Mouse (Mus musculus) heart, embryonic 13.5 days (tissue): Measurements from ENCODE around the gene Selenom. TPM values are rescaled to one million over a fixed set of nuclear protein-coding genes. Genes with fewer than 3 reads are reported as not detected.

Source experiments
- ATAC-seq: fragments of 200-750 bp; cut with Nextera tagmentation; 2 replicates; pipeline ENCODE4 v1.8.0; 2017; ENCODE audit warnings: moderate TSS enrichment; ENCODE audit not compliant: insufficient number of reproducible peaks, low FRiP score, low TSS enrichment; ENCODE audit errors: extremely low read depth
- H3K27ac ChIP-seq: fragments of 300-500 bp; sonication (generic); replicated peaks from 2 replicates; pipeline ENCODE4 v1.5.1; 2015; ENCODE audit warnings: moderate library complexity, mild to moderate bottlenecking, inconsistent platforms
- H3K27me3 ChIP-seq: fragments of 300-500 bp; sonication (generic); replicated peaks from 2 replicates; pipeline ENCODE4 v1.6.1; 2015; ENCODE audit warnings: mild to moderate bottlenecking, inconsistent platforms
- H3K36me3 ChIP-seq: fragments of 300-500 bp; sonication (generic); 2 replicates; pipeline ENCODE4 v1.6.1; 2015; ENCODE audit warnings: mild to moderate bottlenecking, inconsistent platforms
- H3K4me1 ChIP-seq: fragments of 300-500 bp; sonication (generic); 2 replicates; pipeline ENCODE4 v1.6.1; 2015; ENCODE audit warnings: inconsistent platforms
- H3K4me2 ChIP-seq: fragments of 300-500 bp; sonication (generic); 2 replicates; pipeline ENCODE4 v1.6.1; 2015; ENCODE audit warnings: inconsistent platforms, mild to moderate bottlenecking, moderate library complexity
- H3K4me3 ChIP-seq: fragments of 300-500 bp; sonication (generic); 2 replicates; pipeline ENCODE4 v1.5.1; 2015; ENCODE audit warnings: moderate library complexity, mild to moderate bottlenecking, inconsistent platforms
- H3K9ac ChIP-seq: fragments of 300-500 bp; sonication (generic); 2 replicates; pipeline ENCODE4 v1.6.1; 2015; ENCODE audit warnings: inconsistent platforms, mild to moderate bottlenecking, moderate library complexity
- H3K9me3 ChIP-seq: fragments of 300-500 bp; sonication (generic); 2 replicates; pipeline ENCODE4 v1.6.1; 2016; ENCODE audit warnings: inconsistent platforms
- WGBS: fragments of 180-500 bp; shearing (Covaris S2); methylation state at CpG from one replicate; pipeline ENCODE4 v1.1.7; 2015; ENCODE audit warnings: mixed read lengths; 5-methylcytosine and 5-hydroxymethylcytosine counted together
- polyA plus RNA-seq: library from polyadenylated mRNA; unstranded; fragments of >200 nt; fragmentation: Nextera tagmentation; extraction: Ambion mirVana; gene quantifications from 2 replicates; pipeline ENCODE4 v1.2.1, GENCODE M21; 2015

Selenom gene
- polyA plus RNA-seq, 1 experiment from 2014 or later, result 128 TPM

DNA sequence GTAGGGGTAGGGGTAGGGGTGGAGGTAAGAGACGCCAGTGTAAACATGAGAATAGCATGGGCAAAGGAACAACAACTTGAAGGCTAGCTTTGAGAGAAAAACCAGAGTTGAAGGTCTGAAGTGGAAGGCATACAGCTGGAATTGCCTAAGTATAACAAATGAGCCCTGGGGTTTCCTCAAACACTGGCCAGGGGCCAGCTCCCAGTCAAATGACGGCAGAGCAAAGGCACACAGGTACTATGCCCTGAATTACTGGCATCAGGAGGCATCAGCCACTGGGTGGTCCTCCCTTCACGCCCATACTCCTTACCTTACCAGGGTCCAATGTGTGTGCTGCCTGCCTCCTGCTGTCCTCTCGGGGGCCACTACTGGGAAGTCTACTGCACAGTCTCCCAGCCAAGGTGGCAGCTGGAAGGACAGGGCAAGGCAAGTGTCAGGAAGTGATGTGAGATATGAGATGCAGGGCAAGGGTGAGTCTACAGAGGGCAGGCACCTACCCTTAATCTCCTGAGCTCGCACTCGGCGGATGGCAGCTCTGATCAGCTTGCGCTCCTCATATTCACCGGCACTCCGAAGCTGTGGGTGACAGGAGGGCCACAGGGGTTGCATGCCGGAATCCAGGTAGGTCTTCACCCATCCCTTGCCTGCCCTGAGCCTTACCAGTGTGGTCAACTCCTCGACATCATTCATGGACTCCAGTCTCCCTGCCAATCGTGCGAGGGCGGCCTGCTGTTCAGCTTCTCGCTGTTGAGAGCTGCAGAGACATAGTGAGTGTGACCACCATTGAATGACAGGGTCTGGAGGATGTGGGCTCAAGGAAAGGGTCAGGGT is 17.8 kb downstream of the Selenom start:
- Histone ChIP-seq H3K4me1 (peaks cover 36% of the 10 kb centered on the region), H3K27me3 (no peaks in the 10 kb centered on the region), H3K36me3 (peaks cover 87% of the 10 kb centered on the region), H3K4me2 (no peak overlapping the region), H3K4me3 (no peak overlapping the region), H3K27ac (no peak overlapping the region), H3K9me3 (no peaks in the 10 kb centered on the region), H3K9ac (no peak overlapping the region; the same call in 1 of the 2 replicates)
- ATAC-seq, result no peak
- 82% methylated on average over 16 of the region's 16 CpGs for WGBS

DNA sequence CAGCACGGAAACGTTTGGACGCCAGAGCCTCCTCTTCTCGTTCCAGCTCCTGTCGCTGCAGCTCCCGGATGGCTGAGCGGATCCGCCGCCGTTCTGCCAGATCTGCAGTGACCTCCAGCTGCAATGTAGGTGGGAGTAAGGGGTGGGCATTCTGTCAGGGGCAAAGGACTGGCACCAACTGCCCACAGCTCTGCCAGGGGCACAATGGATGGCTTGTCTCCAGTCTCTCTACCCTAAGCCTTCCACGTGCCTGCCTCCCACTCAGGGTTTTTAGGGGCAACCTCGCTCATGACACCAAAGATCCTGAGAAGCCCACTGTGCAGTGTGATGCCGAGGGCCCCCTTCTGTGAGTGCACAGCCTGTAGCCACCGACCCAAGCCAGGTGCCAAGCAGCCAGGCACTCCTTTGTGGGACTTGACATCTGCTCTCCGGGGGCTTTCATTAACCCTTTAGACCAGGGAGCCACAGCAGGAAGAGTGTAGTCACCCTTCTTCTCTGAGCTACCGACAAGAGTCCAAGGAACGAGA is 19.0 kb downstream of the Selenom start:
- H3K4me1 ChIP-seq, result peaks cover 36% of the 10 kb centered on the region
- H3K27me3 ChIP-seq, result no peaks in the 10 kb centered on the region
- peaks cover 78% of the 10 kb centered on the region for H3K36me3 ChIP-seq
- H3K4me3 ChIP-seq, result no peak overlapping the region
- H3K27ac ChIP-seq, result no peak overlapping the region
- no peak for ATAC-seq
- no peaks in the 10 kb centered on the region for H3K9me3 ChIP-seq
- 90% methylated on average over 17 of the region's 17 CpGs for WGBS
- H3K9ac ChIP-seq, result 0 out of 2 replicates have a peak overlapping the region, but pooled peaks have one; percentile 44
- H3K4me2 ChIP-seq, result no peak overlapping the region

DNA sequence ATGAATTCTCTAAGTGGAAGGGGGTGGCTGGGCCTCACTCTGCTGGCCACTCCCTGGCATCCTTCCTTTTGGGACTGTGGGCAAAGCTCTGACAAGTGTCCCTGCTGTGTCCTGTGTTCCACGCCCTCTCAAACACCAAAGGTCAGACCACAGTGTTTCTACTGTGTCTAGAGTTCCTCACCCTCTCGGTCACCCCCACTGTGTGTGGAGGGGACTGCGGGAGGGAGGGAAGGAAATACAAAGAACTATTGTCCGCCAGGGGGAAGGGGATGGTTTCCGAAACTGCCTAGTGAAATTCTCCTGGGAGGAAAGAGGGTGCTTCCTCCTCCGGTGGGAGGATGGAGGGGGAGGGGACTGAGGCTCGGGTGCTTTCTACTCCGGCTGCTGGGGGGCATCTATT is 20.5 kb downstream of the Selenom start:
- Histone ChIP-seq H3K27me3 (no peaks in the 10 kb centered on the region), H3K9ac (peak overlapping the region; percentile 87; the same call in 1 of the 2 replicates), H3K36me3 (peaks cover 63% of the 10 kb centered on the region)

DNA sequence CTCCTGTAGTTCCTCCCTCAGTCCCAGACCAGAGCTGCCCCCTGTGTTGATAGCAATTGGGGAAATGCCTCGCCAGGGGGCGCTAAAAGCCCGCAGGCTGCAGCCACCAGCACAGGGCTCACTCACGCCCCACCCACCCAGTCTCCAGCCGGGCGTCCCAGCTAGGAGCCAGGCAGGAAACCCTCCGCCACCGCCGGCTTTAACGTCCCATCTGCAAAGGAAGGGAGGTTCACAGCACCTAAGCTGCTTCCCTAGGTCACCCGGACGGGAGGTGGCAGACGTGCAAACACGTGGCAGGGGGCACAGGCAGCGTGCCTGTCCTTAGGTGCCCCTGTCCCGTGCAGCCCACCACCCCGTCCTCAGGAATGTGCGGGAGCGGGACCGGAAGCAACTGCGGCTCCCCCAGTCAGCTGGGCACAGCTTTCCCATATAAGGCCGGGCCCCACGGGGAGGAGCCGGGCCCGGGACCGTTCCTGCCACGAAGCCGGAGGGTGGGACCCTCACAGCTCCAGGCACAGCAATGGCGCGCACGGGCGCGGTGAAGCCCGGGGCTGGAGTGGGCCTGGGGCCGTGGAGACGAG is 21.0 kb downstream of the Selenom start:
- H3K9ac ChIP-seq, result peak overlapping the region; percentile 87
- peak overlapping the region; percentile 85 for H3K4me2 ChIP-seq
- H3K27ac ChIP-seq, result peak overlapping the region; percentile 97
- under 1% methylated on average over 36 of the region's 36 CpGs for WGBS
- ATAC-seq, result peak; percentile 75
- no peaks in the 10 kb centered on the region for H3K27me3 ChIP-seq
- H3K9me3 ChIP-seq, result no peaks in the 10 kb centered on the region
- H3K4me1 ChIP-seq, result peaks cover 41% of the 10 kb centered on the region
- peak overlapping the region; percentile 74 for H3K4me3 ChIP-seq
- peaks cover 57% of the 10 kb centered on the region for H3K36me3 ChIP-seq

More for the DNA sequence above, 20.5 kb downstream of the Selenom start:
- Histone ChIP-seq H3K9me3 (no peaks in the 10 kb centered on the region), H3K4me2 (peak overlapping the region; percentile 85), H3K27ac (peak overlapping the region; percentile 97), H3K4me1 (peaks cover 41% of the 10 kb centered on the region), H3K4me3 (peak overlapping the region; percentile 74)
- 22% methylated on average over 8 of the region's 8 CpGs for WGBS
- ATAC-seq, result no peak

DNA sequence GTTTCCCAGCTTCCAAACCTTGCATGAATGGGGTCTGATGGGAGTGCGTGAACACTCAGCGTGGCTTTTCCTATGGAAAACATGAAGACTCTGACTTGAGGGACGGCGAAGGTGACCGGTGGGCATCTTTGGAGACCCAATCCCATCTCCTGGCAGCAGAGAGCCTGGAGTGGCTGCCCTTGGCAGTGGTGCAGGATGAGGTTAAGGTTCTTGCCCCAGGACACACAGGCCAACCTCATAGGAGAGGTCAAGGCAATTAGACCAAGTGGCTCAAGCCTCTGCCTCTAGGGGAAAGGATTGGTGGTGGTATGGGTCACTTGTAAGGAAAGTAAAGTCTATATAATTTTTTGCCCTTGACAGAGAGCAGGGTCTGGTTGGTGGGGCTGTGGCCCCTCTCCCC is 21.6 kb downstream of the Selenom start:
- Histone ChIP-seq H3K27ac (peak overlapping the region; percentile 97), H3K36me3 (peaks cover 52% of the 10 kb centered on the region), H3K4me2 (peak overlapping the region; percentile 85), H3K4me3 (peak overlapping the region; percentile 74), H3K9ac (peak overlapping the region; percentile 87), H3K27me3 (no peaks in the 10 kb centered on the region), H3K4me1 (peaks cover 41% of the 10 kb centered on the region), H3K9me3 (no peaks in the 10 kb centered on the region)
- 31% methylated on average over 5 of the region's 5 CpGs for WGBS
- no peak for ATAC-seq

DNA sequence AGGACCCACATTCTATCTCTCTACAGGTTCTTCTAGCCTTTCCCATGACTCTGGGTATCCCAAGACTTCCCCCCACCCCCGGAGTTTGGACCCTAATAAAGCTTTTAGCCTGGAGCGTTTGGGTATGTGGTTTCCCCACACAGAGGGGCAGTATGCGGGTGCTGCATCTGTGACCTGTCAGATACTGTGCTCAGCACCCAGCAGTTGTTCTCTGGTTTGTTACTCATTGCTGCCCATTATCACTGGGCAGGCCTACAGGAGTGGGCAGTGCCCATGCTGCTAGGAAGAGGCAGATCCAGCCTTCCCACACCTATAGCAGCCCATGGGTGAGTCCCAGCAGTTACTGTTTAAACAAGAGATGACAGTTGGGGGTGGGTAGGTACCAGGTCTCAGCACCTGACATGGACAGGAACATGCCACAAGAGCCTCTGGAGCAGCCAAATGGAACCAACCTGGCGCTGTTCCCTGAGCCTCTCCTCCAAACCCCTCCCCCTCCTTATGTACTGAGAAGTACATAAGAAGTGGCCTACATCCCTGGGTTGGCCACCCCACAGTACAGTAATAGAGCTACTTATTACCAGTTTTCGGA is 22.4 kb downstream of the Selenom start:
- H3K9me3 ChIP-seq, result no peaks in the 10 kb centered on the region
- H3K4me3 ChIP-seq, result peak overlapping the region; percentile 74
- H3K4me1 ChIP-seq, result peaks cover 41% of the 10 kb centered on the region
- peak overlapping the region; percentile 87 for H3K9ac ChIP-seq
- no peaks in the 10 kb centered on the region for H3K27me3 ChIP-seq
- H3K36me3 ChIP-seq, result peaks cover 44% of the 10 kb centered on the region
- peak overlapping the region; percentile 97 for H3K27ac ChIP-seq
- ATAC-seq, result no peak
- H3K4me2 ChIP-seq, result peak overlapping the region; percentile 85
- WGBS, result 87% methylated on average over 5 of the region's 5 CpGs

DNA sequence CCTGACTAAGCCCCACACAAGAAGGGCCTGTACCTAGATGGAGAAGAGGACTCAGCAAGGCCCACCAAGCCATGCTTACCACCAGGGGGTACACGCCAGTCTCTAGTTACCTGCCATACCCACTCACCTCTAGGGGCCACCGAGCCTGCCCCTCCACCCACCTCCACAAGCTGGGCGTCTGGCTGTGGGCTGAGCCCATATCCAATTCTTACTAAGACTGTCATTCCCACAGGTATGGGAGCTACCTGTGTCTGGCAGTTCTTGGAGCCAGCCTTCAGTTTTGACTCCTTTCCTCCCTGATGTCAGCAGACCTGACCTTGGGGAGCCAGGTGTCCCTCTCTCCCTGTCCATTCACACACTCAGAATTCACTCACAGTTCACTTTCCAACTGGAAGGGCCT is 23.2 kb downstream of the Selenom start:
- Histone ChIP-seq H3K9me3 (no peaks in the 10 kb centered on the region), H3K4me3 (peak overlapping the region; percentile 74), H3K4me1 (peaks cover 41% of the 10 kb centered on the region), H3K9ac (peak overlapping the region; percentile 87), H3K36me3 (peaks cover 35% of the 10 kb centered on the region), H3K27ac (peak overlapping the region; percentile 67), H3K27me3 (no peaks in the 10 kb centered on the region), H3K4me2 (peak overlapping the region; percentile 85)
- 67% methylated on average over 3 of the region's 3 CpGs for WGBS
- ATAC-seq, result no peak

DNA sequence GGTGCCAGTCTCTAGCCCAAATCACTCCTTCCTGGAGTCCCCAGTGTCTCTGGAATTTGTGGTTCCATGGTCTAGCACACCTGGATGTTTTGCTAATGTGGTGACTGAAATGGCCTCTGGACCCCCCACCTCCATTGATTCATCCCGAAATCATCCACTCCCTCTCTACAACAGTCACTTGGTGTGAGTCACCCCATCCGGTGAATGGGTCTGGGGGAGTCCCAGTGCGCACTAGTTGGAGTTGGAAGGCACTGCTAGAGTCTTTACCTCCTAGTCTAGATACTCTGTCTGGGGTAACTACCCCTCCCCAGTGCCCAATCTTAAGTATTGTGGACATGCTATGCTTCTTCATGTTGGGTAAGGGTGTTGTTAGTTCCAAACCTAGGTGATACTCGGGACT is 23.9 kb downstream of the Selenom start:
- no peak for ATAC-seq
- 39% methylated on average over 4 of the region's 4 CpGs for WGBS
- Histone ChIP-seq H3K36me3 (peaks cover 29% of the 10 kb centered on the region), H3K4me3 (peak overlapping the region; percentile 74), H3K4me2 (peak overlapping the region; percentile 85), H3K4me1 (peaks cover 46% of the 10 kb centered on the region), H3K9ac (peak overlapping the region; percentile 87), H3K27ac (peak overlapping the region; percentile 67), H3K9me3 (no peaks in the 10 kb centered on the region), H3K27me3 (no peaks in the 10 kb centered on the region)

DNA sequence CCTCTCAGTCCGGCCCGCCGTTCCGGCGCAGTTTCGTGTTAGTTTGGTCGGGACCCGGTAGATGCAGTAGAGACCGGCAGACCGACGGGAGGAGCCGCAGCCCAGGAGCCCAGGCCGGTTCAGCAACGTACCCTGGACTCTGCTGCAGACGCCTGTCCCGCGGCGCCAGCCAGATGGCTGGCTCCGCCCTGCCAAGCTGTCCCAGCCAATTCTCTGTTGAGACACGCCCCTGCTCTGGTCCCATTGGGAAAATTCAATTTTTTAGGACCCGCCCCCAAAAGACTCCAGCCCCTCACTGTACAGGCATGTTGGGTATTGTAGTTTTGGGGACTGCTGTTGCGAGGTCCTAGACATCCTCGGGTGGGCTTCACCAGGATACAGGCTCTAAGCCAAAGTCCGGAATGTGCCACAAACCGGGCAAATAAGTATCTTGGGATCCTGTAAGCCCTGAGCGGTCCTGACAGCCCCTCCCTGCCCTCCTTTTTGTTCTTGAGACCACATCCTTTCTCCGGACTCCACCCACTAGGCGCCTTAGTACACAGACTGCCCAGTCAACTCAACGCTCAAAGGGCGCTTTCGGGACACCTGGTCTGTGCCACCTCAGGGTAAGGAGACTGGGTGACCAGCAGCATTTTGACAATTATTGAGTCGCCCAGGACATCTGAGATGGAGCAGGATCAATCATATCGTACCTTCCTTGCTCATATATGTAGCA is 24.8 kb downstream of the Selenom start:
- H3K4me1 ChIP-seq, result peaks cover 49% of the 10 kb centered on the region
- peak overlapping the region; percentile 87 for H3K9ac ChIP-seq
- peak; percentile 78 for ATAC-seq
- 5% methylated on average over 33 of the region's 33 CpGs for WGBS
- H3K4me3 ChIP-seq, result peak overlapping the region; percentile 74
- H3K27ac ChIP-seq, result peak overlapping the region; percentile 67; the same call in 1 of the 2 replicates
- H3K36me3 ChIP-seq, result peaks cover 20% of the 10 kb centered on the region
- 0 out of 2 replicates have a peak, but pooled peaks cover 1% of the 10 kb centered on the region for H3K9me3 ChIP-seq
- H3K4me2 ChIP-seq, result peak overlapping the region; percentile 85
- H3K27me3 ChIP-seq, result no peaks in the 10 kb centered on the region

DNA sequence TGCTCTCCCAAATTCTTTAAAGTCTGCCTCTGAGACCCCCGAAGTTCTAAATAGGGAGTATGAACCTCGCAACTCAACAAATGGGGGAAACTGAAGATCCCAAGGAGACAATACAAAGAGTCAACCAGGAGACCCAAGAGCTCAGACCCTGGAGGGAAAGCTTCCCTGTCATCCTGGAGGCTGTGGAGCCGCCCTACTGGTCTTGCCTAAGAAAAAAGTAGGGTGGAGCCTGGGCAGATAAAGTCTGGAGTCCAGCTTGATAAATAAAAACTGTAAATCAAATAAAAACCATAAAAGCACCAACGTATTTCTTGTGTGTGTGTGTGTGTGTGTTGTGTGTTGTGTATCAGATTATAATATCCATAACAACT is 25.3 kb downstream of the Selenom start:
- H3K36me3 ChIP-seq, result peaks cover 14% of the 10 kb centered on the region
- peaks cover 46% of the 10 kb centered on the region for H3K4me1 ChIP-seq
- 0 out of 2 replicates have a peak, but pooled peaks cover 7% of the 10 kb centered on the region for H3K9me3 ChIP-seq
- H3K27ac ChIP-seq, result no peak overlapping the region
- no peak for ATAC-seq
- H3K4me2 ChIP-seq, result peak overlapping the region; percentile 85
- no peaks in the 10 kb centered on the region for H3K27me3 ChIP-seq
- peak overlapping the region; percentile 77 for H3K9ac ChIP-seq
- 70% methylated on average over 4 of the region's 4 CpGs for WGBS
- peak overlapping the region; percentile 74 for H3K4me3 ChIP-seq
